In the genomic region with DNA sequence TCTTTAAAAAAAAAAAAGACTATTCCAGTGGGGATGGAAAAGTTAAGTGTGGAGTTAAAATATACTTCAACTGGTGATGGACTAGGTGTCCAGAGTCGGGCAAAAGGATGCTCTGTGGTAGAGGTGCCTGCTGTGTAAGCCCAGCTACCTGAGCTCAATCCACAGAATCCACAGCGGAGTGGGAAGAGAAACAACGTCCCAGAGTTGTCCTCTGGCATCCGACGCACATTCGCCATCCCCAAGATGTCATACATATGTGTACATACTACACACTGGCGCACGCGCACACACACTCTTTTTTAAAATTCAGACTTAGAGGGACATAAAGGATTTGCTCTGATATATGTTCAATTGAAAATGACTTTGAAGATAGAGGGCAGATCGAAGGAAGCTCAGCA, we compare ENCODE assay signal across 8 mouse cellular contexts. TPM values are rescaled to one million over a fixed set of nuclear protein-coding genes. Genes with fewer than 3 reads are reported as not detected.
DNase-seq lines count a peak whose midpoint lies in the region; ATAC-seq and TF ChIP-seq lines count a peak whose summit lies in the region.

No protein-coding gene starts in this region.

- TF ChIP-seq CTCF in kidney, adult 2 months (conservative IDR thresholded peaks at IDR 0.05; ENCODE audit: insufficient read depth, insufficient read length, low read depth, low read length), result no peak
- TF ChIP-seq CTCF in hindbrain, postnatal 0 days (IDR thresholded peaks at IDR 0.05; ENCODE audit: low read depth), result no peak

- H3K9ac ChIP-seq in hindbrain, postnatal 0 days (replicated peaks; ENCODE audit: low read length), result peak overlapping the region; percentile 50; the same call in 1 of the 2 replicates
- no peak overlapping the region for H3K9ac ChIP-seq in midbrain, embryonic 15.5 days

- no peak for DNase-seq in kidney, adult 2 months
- DNase-seq in kidney, adult 8-10 months, result no peak
- DNase-seq in R1 (ENCODE audit: low read depth, low spot score) (peak; percentile 31), adipocyte (ENCODE audit: low spot score) (no peak)
- no peak for DNase-seq in hindbrain, postnatal 0 days (ENCODE audit: low spot score)
- no peak for DNase-seq in spleen, postnatal 14 days (ENCODE audit: low spot score in 2 of 2)
- no peak for DNase-seq in cerebellum, postnatal 10 days

- 43% methylated on average over 10 of the region's 10 CpGs for WGBS in kidney, adult 2 months
- 43% methylated on average over 10 of the region's 10 CpGs for WGBS in hindbrain, postnatal 0 days
- WGBS in midbrain, embryonic 15.5 days, result 45% methylated on average over 10 of the region's 10 CpGs

- H3K4me2 ChIP-seq in hindbrain, postnatal 0 days (ENCODE audit: low read depth, low read length), result peak overlapping the region; percentile 64
- peak overlapping the region; percentile 92 for H3K4me2 ChIP-seq in midbrain, embryonic 15.5 days

- H3K4me1 ChIP-seq in kidney, adult 2 months (ENCODE audit: control insufficient read depth, insufficient read depth, low read length), result peaks cover 8% of the 10 kb centered on the region; the same call in 1 of the 2 replicates
- no peaks in the 10 kb centered on the region; the same call in 1 of the 2 replicates for H3K4me1 ChIP-seq in hindbrain, postnatal 0 days (ENCODE audit: insufficient read depth, low read length)
- peaks cover 18% of the 10 kb centered on the region for H3K4me1 ChIP-seq in midbrain, embryonic 15.5 days

- no peaks in the 10 kb centered on the region for H3K9me3 ChIP-seq in hindbrain, postnatal 0 days (ENCODE audit: low read length)
- no peaks in the 10 kb centered on the region for H3K9me3 ChIP-seq in midbrain, embryonic 15.5 days

- H3K36me3 ChIP-seq in kidney, adult 2 months (ENCODE audit: control insufficient read depth, insufficient read depth, low read length), result no peaks in the 10 kb centered on the region
- no peaks in the 10 kb centered on the region for H3K36me3 ChIP-seq in hindbrain, postnatal 0 days (ENCODE audit: insufficient read depth, low read length)
- no peaks in the 10 kb centered on the region for H3K36me3 ChIP-seq in midbrain, embryonic 15.5 days (replicated peaks)

- no peak overlapping the region for H3K27ac ChIP-seq in kidney, adult 2 months (ENCODE audit: insufficient read depth, low read depth, low read length)
- H3K27ac ChIP-seq in hindbrain, postnatal 0 days, result no peak overlapping the region
- H3K27ac ChIP-seq in midbrain, embryonic 15.5 days, result no peak overlapping the region

- no peaks in the 10 kb centered on the region for H3K27me3 ChIP-seq in kidney, adult 2 months (replicated peaks; ENCODE audit: control insufficient read depth, insufficient read depth, low read length)
- H3K27me3 ChIP-seq in hindbrain, postnatal 0 days (ENCODE audit: insufficient read depth, low read length), result no peaks in the 10 kb centered on the region
- no peaks in the 10 kb centered on the region for H3K27me3 ChIP-seq in midbrain, embryonic 15.5 days (replicated peaks)

- no peak for ATAC-seq in hindbrain, postnatal 0 days
- ATAC-seq in midbrain, embryonic 15.5 days (replicated peaks), result no peak

- peak overlapping the region; percentile 33; the same call in 1 of the 2 replicates for H3K4me3 ChIP-seq in kidney, adult 2 months (ENCODE audit: insufficient read depth, low read depth, low read length)
- H3K4me3 ChIP-seq in hindbrain, postnatal 0 days (ENCODE audit: low read length), result peak overlapping the region; percentile 68
- H3K4me3 ChIP-seq in midbrain, embryonic 15.5 days, result peak overlapping the region; percentile 66

- no peak for TF ChIP-seq POLR2A in kidney, adult 2 months (IDR thresholded peaks at IDR 0.05; ENCODE audit: low read depth, low read length)

RNA-seq across cellular contexts. Expression of a gene that starts 0.9 kb away (rescaled TPM):
- polyA plus RNA-seq in kidney, adult 2 months (2012; rRNA removed), result 17.0 and 21.3 TPM in 2 replicates
- total RNA-seq in hindbrain, postnatal 0 days (2014; rRNA removed), result 66.9 and 105 TPM in 2 replicates
- 51.1 and 55.5 TPM in 2 replicates for polyA plus RNA-seq in hindbrain, postnatal 0 days (2015; fragmentation: Nextera tagmentation; extraction: Ambion mirVana)
- 49.1 and 49.6 TPM in 2 replicates for polyA plus RNA-seq in midbrain, embryonic 15.5 days (2015; fragmentation: Nextera tagmentation; extraction: Ambion mirVana)

RNA-seq across cellular contexts. Expression of a gene that starts 1.0 kb away (rescaled TPM):
- 7.1 and 7.2 TPM in 2 replicates for polyA plus RNA-seq in kidney, adult 2 months (2012; rRNA removed)
- total RNA-seq in hindbrain, postnatal 0 days (2014; rRNA removed), result 12.7 and 14.1 TPM in 2 replicates
- polyA plus RNA-seq in hindbrain, postnatal 0 days (2015; fragmentation: Nextera tagmentation; extraction: Ambion mirVana), result 17.1 and 17.7 TPM in 2 replicates
- polyA plus RNA-seq in midbrain, embryonic 15.5 days (2015; fragmentation: Nextera tagmentation; extraction: Ambion mirVana), result 16.8 and 17.2 TPM in 2 replicates
